Mouse (Mus musculus) olfactory bulb, adult 2 months (tissue): ENCODE measurements at regions not wholly inside any gene's neighbourhood (a gene's known extent, or its start where the extent isn't known, plus 50 kb on each side); places are given as distances from the start of the nearest gene placed in this dataset.

Experiments
- CTCF ChIP-seq: fragments of 200-500 bp; IDR thresholded peaks from 2 replicates; pipeline ENCODE4 v1.5.1; 2012; ENCODE audit warnings: low read depth, mild to moderate bottlenecking, low read length, moderate library complexity; ENCODE audit not compliant: insufficient read depth
- POLR2A ChIP-seq: fragments of 200-500 bp; IDR thresholded peaks from 2 replicates; pipeline ENCODE4 v1.6.1; 2012; ENCODE audit warnings: mild to moderate bottlenecking, low read depth, low read length, moderate library complexity; ENCODE audit not compliant: insufficient read depth

- TF ChIP-seq POLR2A (no peak), CTCF (no peak)
These were observed 124.1 kb downstream of the Katnal1 start for GRCm38 (mm10) chr5:148805030-148805429.
